Mouse (Mus musculus) testis, adult 2 months (tissue): ENCODE results near the gene P2ry1.

Experiments used
- CTCF ChIP-seq: fragments of 200-500 bp; IDR thresholded peaks from 2 replicates; pipeline ENCODE4 v1.5.1; 2012; ENCODE audit warnings: low read depth, mild to moderate bottlenecking, inconsistent platforms, low read length, moderate library complexity; ENCODE audit not compliant: control insufficient read depth, insufficient read depth, insufficient replicate concordance
- POLR2A ChIP-seq: fragments of 200-500 bp; IDR thresholded peaks from 2 replicates; pipeline ENCODE4 v1.6.1; 2012; ENCODE audit warnings: low read depth, mild to moderate bottlenecking, inconsistent platforms, low read length, moderate library complexity; ENCODE audit not compliant: control insufficient read depth

- TF ChIP-seq POLR2A (no peak), CTCF (no peak)
Measured at GRCm38 (mm10) chr3:60999715-61000114, 2.9 kb upstream of the P2ry1 start.
